Mouse (Mus musculus) heart, adult 2 months (tissue): ENCODE measurements around the gene S1pr1. TPM values are rescaled to one million over a fixed set of nuclear protein-coding genes. Genes with fewer than 3 reads are reported as not detected.
A peak's percentile ranks its signal among the peaks of the same experiment; 100 is the strongest.

Experiments used
- DNase-seq, 2 experiments: peaks; one replicate each; pipeline ENCODE4 v3.0.0; 2021
- H3K27ac ChIP-seq: fragments of 200-600 bp; 2 replicates; pipeline ENCODE4 v1.8.1; 2022
- H3K27me3 ChIP-seq: fragments of 200-500 bp; 2 replicates; pipeline ENCODE4 v1.6.1; 2012; ENCODE audit warnings: mild to moderate bottlenecking, low read length, inconsistent platforms, mixed read lengths; ENCODE audit not compliant: control insufficient read depth, insufficient read depth
- H3K36me3 ChIP-seq: fragments of 200-500 bp; 2 replicates; pipeline ENCODE4 v1.6.1; 2012; ENCODE audit warnings: low read length, inconsistent platforms; ENCODE audit not compliant: control insufficient read depth, insufficient read depth
- H3K4me1 ChIP-seq: fragments of 200-500 bp; 2 replicates; pipeline ENCODE4 v1.6.1; 2011; ENCODE audit warnings: low read length; ENCODE audit not compliant: control insufficient read depth, insufficient read depth
- H3K4me3 ChIP-seq: fragments of 200-600 bp; 2 replicates; pipeline ENCODE4 v1.8.1; 2022
- H3K79me2 ChIP-seq: fragments of 200-500 bp; replicated peaks from 2 replicates; pipeline ENCODE4 v1.6.1; 2012; ENCODE audit warnings: mild to moderate bottlenecking, inconsistent platforms, low read length, moderate library complexity, mixed read lengths; ENCODE audit not compliant: control insufficient read depth, insufficient read depth
- H3K9ac ChIP-seq: fragments of 200-500 bp; 2 replicates; pipeline ENCODE4 v1.6.1; 2012; ENCODE audit warnings: low read depth, mild to moderate bottlenecking, control low read depth, inconsistent platforms, low read length, mixed read lengths
- CTCF ChIP-seq: fragments of 200-600 bp; IDR thresholded peaks from 2 replicates; pipeline ENCODE4 v1.8.1; 2022; ENCODE audit warnings: antibody characterized with exemption, mild to moderate bottlenecking, moderate library complexity
- EP300 ChIP-seq: fragments of 200-500 bp; IDR thresholded peaks from 2 replicates; pipeline ENCODE4 v1.6.1; 2011; ENCODE audit warnings: low read depth, low read length, control low read depth; ENCODE audit not compliant: insufficient read depth
- POLR2A ChIP-seq: fragments of 200-500 bp; IDR thresholded peaks from 2 replicates; pipeline ENCODE4 v1.6.1; 2011; ENCODE audit warnings: mild to moderate bottlenecking, low read depth, low read length, control low read depth; ENCODE audit not compliant: insufficient read depth
- WGBS: fragments of 180-500 bp; shearing (Covaris S2); methylation state at CpG from one replicate; pipeline ENCODE4 v1.1.7; 2018; 5-methylcytosine and 5-hydroxymethylcytosine counted together
- intact Hi-C: fragments of 180-260 bp; cut with DNase I; formaldehyde crosslinking; loops from one replicate; pipeline ENCODE4 v1.15.1; 2025
- long read RNA-seq: library from polyadenylated mRNA; stranded (forward); transcript quantifications from one replicate; pipeline ENCODE4 v2.0.0, GENCODE M21; 2021
- polyA plus RNA-seq: library from polyadenylated mRNA; depleted of rRNA; stranded (reverse); fragments of >200 nt; gene quantifications from 2 replicates; pipeline ENCODE4 v1.2.3, GENCODE M21; 2012; rRNA removed
- total RNA-seq, 2 experiments: library from RNA; stranded (reverse); gene quantifications; 2 replicates each; pipeline ENCODE4 v1.2.3; 2021

The S1pr1 gene
- total RNA-seq (10 to 100 TPM; 53.8 to 72.1 TPM), polyA plus RNA-seq (67.0 and 90.6 TPM in 2 replicates)
- long read RNA-seq, transcript S1pr1-201 (2 exons, 3,046 nt) = major isoform, 23 of 37 reads
- long read RNA-seq, partial matches to known transcripts = 0 of 37 reads
- long read RNA-seq, other reads (novel, unspliced or antisense) = 14 of 37 reads

DNA sequence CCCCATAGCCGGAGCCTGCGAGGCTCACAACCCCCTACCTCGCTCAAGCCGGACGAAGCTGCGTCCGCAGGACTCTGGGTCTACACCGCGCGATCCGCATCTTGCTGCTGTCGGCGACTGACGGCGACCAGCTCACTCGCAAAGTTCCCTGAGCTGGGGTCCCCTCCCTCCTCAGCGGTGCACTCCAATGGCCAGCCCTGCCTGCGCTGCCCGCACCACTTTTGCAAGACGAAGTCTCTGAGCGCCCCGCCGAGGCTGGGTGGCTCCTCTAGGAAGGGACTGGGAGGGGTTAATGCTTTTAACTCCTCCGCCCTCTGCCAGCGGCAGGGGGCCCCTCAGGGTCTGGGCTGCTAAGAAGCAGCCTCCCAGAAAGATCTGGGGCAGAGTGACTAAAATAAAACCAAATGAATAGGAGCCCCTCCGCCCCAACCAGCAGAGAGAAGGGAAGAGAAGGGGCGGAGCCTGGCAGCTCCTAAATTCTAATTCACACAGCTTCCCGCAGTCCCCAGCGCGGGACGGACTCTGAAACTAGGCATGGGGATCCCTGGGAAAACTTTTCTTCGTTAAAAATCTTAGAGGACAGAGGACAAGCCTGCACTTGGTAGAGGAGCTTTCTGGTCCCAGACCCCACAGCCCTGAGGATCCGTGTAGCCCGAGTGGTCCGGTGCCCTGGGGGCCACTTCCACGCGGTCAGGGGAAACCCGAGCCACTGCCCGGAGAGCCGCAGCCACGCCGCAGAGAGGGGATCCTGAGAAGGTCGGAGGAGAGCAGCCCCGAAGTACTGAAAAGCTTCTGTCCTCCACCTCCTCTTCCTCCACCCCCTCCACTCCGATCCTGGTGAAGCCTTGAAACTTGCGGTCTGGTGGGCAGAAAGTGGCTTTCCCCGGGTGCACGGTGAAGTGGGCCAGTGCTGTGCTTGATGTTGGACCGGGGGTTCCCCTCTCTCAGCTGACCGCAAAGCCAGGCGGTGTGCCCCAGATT lies at the start of gene S1pr1:
TSS of gene S1pr1 (minus strand) at position 402 of the 981 bp plus-strand sequence.
- Histone ChIP-seq H3K27ac (peak within 1 kb of the TSS; percentile 94), H3K79me2 (no peaks in the 10 kb centered on the region; the same call in 1 of the 2 replicates), H3K9ac (peak within 1 kb of the TSS; percentile 92), H3K4me3 (peak within 1 kb of the TSS; percentile 78), H3K36me3 (peaks cover under 1% of the 10 kb centered on the region; the same call in 1 of the 2 replicates), H3K27me3 (no peaks in the 10 kb centered on the region), H3K4me1 (no peaks in the 10 kb centered on the region)
- WGBS = 3% methylated on average over 51 of the region's 51 CpGs
- DNase-seq = peak; percentile 86 to 90
- intact Hi-C loops = loop anchor here (1.0 to 5.0 kb wide), 3 partner anchors 51 to 222 kb away; no protein-coding TSS in a partner anchor
- TF ChIP-seq CTCF (peak; percentile 62), EP300 (peak; percentile 55), POLR2A (peak; percentile 95)

DNA sequence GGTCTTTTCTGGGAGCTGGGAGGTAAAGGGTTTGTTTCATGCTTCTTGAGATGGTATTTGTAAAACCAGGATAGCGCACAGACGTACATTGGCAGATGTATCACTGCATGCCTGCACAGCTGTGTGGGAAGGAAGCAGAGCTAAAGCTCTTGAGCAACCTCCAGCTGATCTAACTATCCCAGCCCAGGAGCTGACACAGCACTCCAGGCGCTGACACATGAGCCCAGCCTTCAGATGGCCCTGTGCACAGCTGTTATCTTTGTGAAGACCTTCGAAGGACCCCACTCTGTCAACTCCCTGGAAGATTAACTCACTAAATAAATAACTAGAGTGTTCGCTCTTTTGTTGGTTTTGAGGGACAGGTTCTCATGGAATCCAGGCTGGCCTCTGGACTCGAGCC lies 48.4 kb upstream of the S1pr1 start:
- H3K79me2 ChIP-seq = no peaks in the 10 kb centered on the region
- peak in 1 of 2 experiments; percentile 62 for DNase-seq
- intact Hi-C loops = no loop called here
- H3K9ac ChIP-seq = no peak overlapping the region
- WGBS = 35% methylated on average over 6 of the region's 6 CpGs
- peak overlapping the region; percentile 77 for H3K27ac ChIP-seq
- peaks cover 14% of the 10 kb centered on the region for H3K4me1 ChIP-seq
- TF ChIP-seq POLR2A (peak; percentile 27; the same call in 1 of the 2 replicates), EP300 (0 out of 2 replicates have a peak, but pooled peaks have one; percentile 29), CTCF (no peak)
- no peak overlapping the region for H3K4me3 ChIP-seq
- no peaks in the 10 kb centered on the region for H3K27me3 ChIP-seq
- H3K36me3 ChIP-seq = peaks cover 9% of the 10 kb centered on the region

DNA sequence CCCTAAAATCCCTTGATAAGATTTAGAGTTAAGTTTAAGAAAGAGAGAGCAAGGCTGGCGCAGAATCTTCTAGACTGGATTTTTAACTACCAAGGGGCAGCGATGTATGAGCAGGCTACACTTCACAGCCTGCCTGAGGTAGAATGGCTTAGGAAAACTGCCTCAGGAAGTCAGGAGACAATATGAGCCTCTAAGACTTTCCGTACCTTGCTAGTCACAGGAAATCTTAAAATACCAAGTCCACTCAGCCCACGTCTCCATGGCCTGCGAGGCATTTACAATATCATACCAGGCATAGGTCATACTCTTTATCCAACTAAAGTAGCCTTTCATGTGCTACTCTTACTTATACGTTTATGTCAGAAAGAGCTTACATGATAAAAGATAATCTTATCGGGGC lies 48.0 kb upstream of the S1pr1 start:
- peaks cover 12% of the 10 kb centered on the region for H3K4me1 ChIP-seq
- H3K4me3 ChIP-seq = no peak overlapping the region
- WGBS = 36% methylated on average over 7 of the region's 7 CpGs
- H3K9ac ChIP-seq = no peak overlapping the region
- H3K79me2 ChIP-seq = no peaks in the 10 kb centered on the region
- no peak for DNase-seq
- H3K36me3 ChIP-seq = peaks cover 6% of the 10 kb centered on the region
- TF ChIP-seq CTCF (no peak), POLR2A (peak; percentile 62; the same call in 1 of the 2 replicates), EP300 (0 out of 2 replicates have a peak, but pooled peaks have one; percentile 52)
- intact Hi-C loops = no loop called here
- no peaks in the 10 kb centered on the region for H3K27me3 ChIP-seq
- peak overlapping the region; percentile 77 for H3K27ac ChIP-seq

DNA sequence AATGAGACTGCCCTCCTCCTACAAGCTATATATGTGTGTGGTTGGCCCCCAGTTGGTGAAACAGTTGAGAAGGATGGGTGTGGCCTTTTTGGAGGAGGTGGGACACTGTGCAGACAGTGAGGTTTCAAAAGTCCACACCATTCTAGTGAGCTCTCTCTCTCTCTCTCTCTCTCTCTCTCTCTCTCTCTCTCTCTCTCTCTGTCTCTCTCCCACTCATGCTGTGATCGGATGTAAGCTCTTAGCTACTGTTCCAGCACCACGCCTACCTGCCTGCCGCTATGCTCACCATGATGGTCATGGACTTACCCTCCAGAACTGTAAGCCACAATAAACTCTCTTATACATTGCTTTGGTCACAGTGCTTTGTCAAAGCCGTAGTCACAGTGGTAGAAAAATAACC lies 44.8 kb upstream of the S1pr1 start:
- TF ChIP-seq EP300 = no peak
- TF ChIP-seq CTCF = no peak
- no peak for TF ChIP-seq POLR2A
- H3K27me3 ChIP-seq = no peaks in the 10 kb centered on the region
- 95% methylated on average over 4 of the region's 4 CpGs for WGBS
- no peak for DNase-seq
- no peak overlapping the region for H3K9ac ChIP-seq
- intact Hi-C loops = no loop called here
- H3K79me2 ChIP-seq = no peaks in the 10 kb centered on the region
- H3K36me3 ChIP-seq = peaks cover 4% of the 10 kb centered on the region; the same call in 1 of the 2 replicates
- H3K4me1 ChIP-seq = peaks cover 8% of the 10 kb centered on the region
- no peak overlapping the region for H3K4me3 ChIP-seq
- H3K27ac ChIP-seq = no peak overlapping the region; the same call in 1 of the 2 replicates

DNA sequence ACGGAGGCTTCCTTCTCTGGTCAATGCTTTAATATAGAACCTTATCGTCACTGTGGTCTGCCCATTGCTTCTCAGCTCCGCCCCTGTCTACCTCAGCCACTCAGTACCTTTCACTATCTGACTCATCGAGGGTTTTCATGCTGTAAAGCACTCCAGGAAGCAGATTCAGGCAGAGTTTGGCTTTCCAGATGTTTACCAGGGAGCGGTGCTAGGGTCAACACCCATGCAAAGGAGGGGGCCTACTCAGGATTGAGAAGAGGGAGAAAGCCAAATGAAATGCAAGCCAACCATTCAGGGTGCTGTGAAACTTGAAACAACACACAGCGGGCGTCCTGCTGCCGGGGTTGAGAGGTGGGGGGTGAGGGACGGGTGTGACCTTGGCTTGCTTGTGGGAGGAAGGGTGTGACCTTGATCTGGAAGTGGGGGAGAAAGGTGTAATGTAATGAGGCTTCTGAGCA lies 43.6 kb upstream of the S1pr1 start:
- no peak overlapping the region for H3K9ac ChIP-seq
- no peaks in the 10 kb centered on the region for H3K27me3 ChIP-seq
- H3K27ac ChIP-seq = peak overlapping the region; percentile 78
- peaks cover 4% of the 10 kb centered on the region; the same call in 1 of the 2 replicates for H3K36me3 ChIP-seq
- H3K4me1 ChIP-seq = peaks cover 5% of the 10 kb centered on the region
- H3K4me3 ChIP-seq = no peak overlapping the region
- 15% methylated on average over 9 of the region's 9 CpGs for WGBS
- TF ChIP-seq CTCF (no peak), POLR2A (peak; percentile 40; the same call in 1 of the 2 replicates), EP300 (0 out of 2 replicates have a peak, but pooled peaks have one; percentile 50)
- peak; percentile 67 to 74 for DNase-seq
- intact Hi-C loops = no loop called here
- no peaks in the 10 kb centered on the region for H3K79me2 ChIP-seq
